Mouse (Mus musculus) G1E (cell line): Measurements from ENCODE around the gene Utp11. TPM values are rescaled to one million over a fixed set of nuclear protein-coding genes. Genes with fewer than 3 reads are reported as not detected.

Experiments
- ATAC-seq: 2 replicates; pipeline ENCODE4 v1.8.0; 2016; ENCODE audit warnings: mild to moderate bottlenecking; ENCODE audit not compliant: insufficient number of reproducible peaks, poor library complexity, low FRiP score, severe bottlenecking; ENCODE audit errors: extremely low read depth
- DNase-seq: peaks from one replicate; pipeline ENCODE4 v3.0.0; 2012; ENCODE audit warnings: low spot score
- H3K27me3 ChIP-seq: 2 replicates; pipeline ENCODE4 v1.6.1; 2012; ENCODE audit warnings: mild to moderate bottlenecking, low read length, inconsistent platforms; ENCODE audit not compliant: insufficient read depth
- H3K36me3 ChIP-seq: replicated peaks from 2 replicates; pipeline ENCODE3; 2012; ENCODE audit warnings: mild to moderate bottlenecking, inconsistent platforms
- H3K4me1 ChIP-seq: 2 replicates; pipeline ENCODE4 v1.6.1; 2012; ENCODE audit warnings: low read depth, low read length, inconsistent platforms, mixed read lengths; ENCODE audit not compliant: insufficient read depth
- H3K4me3 ChIP-seq: 2 replicates; pipeline ENCODE4 v1.5.1; 2012; ENCODE audit warnings: low read depth, mild to moderate bottlenecking, inconsistent platforms, low read length, moderate library complexity, mixed read lengths
- H3K9me3 ChIP-seq: replicated peaks from 2 replicates; pipeline ENCODE4 v1.6.1; 2012; ENCODE audit warnings: inconsistent platforms
- CTCF ChIP-seq: IDR thresholded peaks from 2 replicates; pipeline ENCODE4 v1.5.1; 2012; ENCODE audit warnings: low read depth, low read length, inconsistent platforms, mixed read lengths
- GATA1 ChIP-seq: IDR thresholded peaks from 2 replicates; pipeline ENCODE4 v1.6.1; 2012; ENCODE audit warnings: borderline replicate concordance, low read length, inconsistent platforms, mixed read lengths
- GATA2 ChIP-seq: IDR thresholded peaks from 2 replicates; pipeline ENCODE4 v1.6.1; 2012; ENCODE audit warnings: low read depth, low read length, inconsistent platforms, borderline replicate concordance
- POLR2AphosphoS5 ChIP-seq: IDR thresholded peaks from 2 replicates; pipeline ENCODE4 v1.6.1; 2012; ENCODE audit warnings: low read depth, low read length, inconsistent platforms; ENCODE audit not compliant: insufficient replicate concordance
- TAL1 ChIP-seq: conservative IDR thresholded peaks from 2 replicates; pipeline ENCODE4 v1.6.1; 2012; ENCODE audit warnings: low read depth, low read length, inconsistent platforms, mixed read lengths
- polyA plus RNA-seq: library from polyadenylated mRNA; stranded (reverse); fragments of >175 nt; gene quantifications from 2 replicates; pipeline ENCODE4 v1.2.3, GENCODE M21; 2012
- total RNA-seq, 2 experiments: library from RNA; stranded (forward) in 1 of 2; stranded (reverse) in 1 of 2; fragments of 200-1000 nt in 1 of 2; fragments of >200 nt in 1 of 2; fragmentation: Nextera tagmentation in 1 of 2; gene quantifications; 2 replicates each; pipeline ENCODE4 v1.2.3; 2014 to 2017

The Utp11 gene
- total RNA-seq (2014; fragmentation: Nextera tagmentation), result 80.4 and 94.2 TPM in 2 replicates
- total RNA-seq (2017), result 69.2 and 94.3 TPM in 2 replicates
- polyA plus RNA-seq, result 12.6 and 16.7 TPM in 2 replicates

- TF ChIP-seq CTCF (no peak), TAL1 (no peak), POLR2AphosphoS5 (no peak), GATA2 (no peak), GATA1 (no peak)
- no peaks in the 10 kb centered on the region for H3K27me3 ChIP-seq
- H3K9me3 ChIP-seq, result no peaks in the 10 kb centered on the region
- peaks cover 55% of the 10 kb centered on the region for H3K4me1 ChIP-seq
- peak within 1 kb of the TSS; percentile 90 for H3K4me3 ChIP-seq
- ATAC-seq, result peak; percentile 92
- peak; percentile 91 for DNase-seq
- peaks cover 40% of the 10 kb centered on the region for H3K36me3 ChIP-seq
These were observed at the start of gene Utp11 for GRCm38 (mm10) chr4:124693135-124693894. Utp11 (minus strand) TSS chr4:124693600.

- 0 out of 2 replicates have a peak, but pooled peaks cover 3% of the 10 kb centered on the region for H3K27me3 ChIP-seq
These were observed 49.4 kb upstream of the Utp11 start for GRCm38 (mm10) chr4:124742839-124743238.

GRCm38 (mm10) chr4:124741376-124742343, 48.3 kb upstream of the Utp11 start, which contains the start of gene Inpp5b:
Inpp5b (plus strand) TSS chr4:124741850.
- H3K27me3 ChIP-seq, result 0 out of 2 replicates have a peak, but pooled peaks cover 3% of the 10 kb centered on the region
- H3K9me3 ChIP-seq, result no peaks in the 10 kb centered on the region
- H3K4me3 ChIP-seq, result peak within 1 kb of the TSS; percentile 77
- DNase-seq, result peak; percentile 66
- peaks cover 58% of the 10 kb centered on the region for H3K4me1 ChIP-seq
- H3K36me3 ChIP-seq, result peaks cover 35% of the 10 kb centered on the region
- ATAC-seq, result peak; percentile 73
- no peak for TF ChIP-seq TAL1
- no peak for TF ChIP-seq CTCF
- no peak for TF ChIP-seq POLR2AphosphoS5
- TF ChIP-seq GATA2, result no peak
- no peak for TF ChIP-seq GATA1

More at GRCm38 (mm10) chr4:124742839-124743238, 49.4 kb upstream of the Utp11 start:
- ATAC-seq (no peak; the same call in 1 of the 2 replicates), DNase-seq (no peak)
- Histone ChIP-seq H3K36me3 (peaks cover 42% of the 10 kb centered on the region), H3K4me1 (peaks cover 58% of the 10 kb centered on the region), H3K4me3 (peak overlapping the region; percentile 48; the same call in 1 of the 2 replicates), H3K9me3 (no peaks in the 10 kb centered on the region)
- TF ChIP-seq POLR2AphosphoS5, result no peak
- TF ChIP-seq GATA2, result no peak
- no peak for TF ChIP-seq CTCF
- no peak for TF ChIP-seq TAL1
- no peak for TF ChIP-seq GATA1

GRCm38 (mm10) chr4:124738783-124739182, 45.4 kb upstream of the Utp11 start:
- H3K4me3 ChIP-seq, result no peak overlapping the region
- TF ChIP-seq POLR2AphosphoS5, result no peak
- no peak for TF ChIP-seq GATA1
- no peak for TF ChIP-seq TAL1
- H3K36me3 ChIP-seq, result peaks cover 12% of the 10 kb centered on the region
- ATAC-seq (no peak), DNase-seq (no peak)
- H3K4me1 ChIP-seq, result peaks cover 42% of the 10 kb centered on the region
- 0 out of 2 replicates have a peak, but pooled peaks cover 3% of the 10 kb centered on the region for H3K27me3 ChIP-seq
- no peaks in the 10 kb centered on the region for H3K9me3 ChIP-seq

- Histone ChIP-seq H3K4me3 (no peak overlapping the region), H3K27me3 (0 out of 2 replicates have a peak, but pooled peaks cover 3% of the 10 kb centered on the region), H3K4me1 (peaks cover 35% of the 10 kb centered on the region), H3K36me3 (peaks cover 12% of the 10 kb centered on the region), H3K9me3 (no peaks in the 10 kb centered on the region)
- TF ChIP-seq GATA1 (no peak), POLR2AphosphoS5 (no peak), TAL1 (no peak)
- ATAC-seq (no peak), DNase-seq (no peak)
These were observed 44.6 kb upstream of the Utp11 start for GRCm38 (mm10) chr4:124738013-124738412.
